Mouse (Mus musculus) CD4-positive, CD25-positive, alpha-beta regulatory T cell, adult 2 months (primary cell): Measurements from ENCODE around the gene Zc3h4.

Source experiments
- DNase-seq: peaks from one replicate; pipeline ENCODE4 v3.0.0-alpha.2; 2012; ENCODE audit warnings: low read depth, low spot score

Gene Zc3h4

GRCm38 (mm10) chr7:16399820-16400688 is 656 bp upstream of the Zc3h4 start:
- DNase-seq, result peak; percentile 99

GRCm38 (mm10) chr7:16401991-16402431 is 1.3 kb downstream of the Zc3h4 start:
- DNase-seq, result peak; percentile 55

- no peak for DNase-seq
Measured at GRCm38 (mm10) chr7:16402449-16402848, 1.7 kb downstream of the Zc3h4 start.

- peak; percentile 49 for DNase-seq
Measured at GRCm38 (mm10) chr7:16402968-16403948, 2.5 kb downstream of the Zc3h4 start.

GRCm38 (mm10) chr7:16404315-16405072 is 3.8 kb downstream of the Zc3h4 start:
- no peak for DNase-seq

- DNase-seq, result peak; percentile 56
Measured at GRCm38 (mm10) chr7:16405073-16405455, 4.4 kb downstream of the Zc3h4 start.

- peak; percentile 75 for DNase-seq
Measured at GRCm38 (mm10) chr7:16405516-16406351, 5.0 kb downstream of the Zc3h4 start.

GRCm38 (mm10) chr7:16406978-16407377 is 6.3 kb downstream of the Zc3h4 start:
- DNase-seq, result no peak

GRCm38 (mm10) chr7:16411100-16411499 is 10.4 kb downstream of the Zc3h4 start:
- DNase-seq, result no peak

- no peak for DNase-seq
Measured at GRCm38 (mm10) chr7:16412220-16412896, 11.6 kb downstream of the Zc3h4 start.

GRCm38 (mm10) chr7:16412930-16413329 is 12.2 kb downstream of the Zc3h4 start:
- no peak for DNase-seq

- DNase-seq, result no peak
Measured at GRCm38 (mm10) chr7:16415426-16415825, 14.7 kb downstream of the Zc3h4 start.

- no peak for DNase-seq
Measured at GRCm38 (mm10) chr7:16417141-16417771, 16.5 kb downstream of the Zc3h4 start.

GRCm38 (mm10) chr7:16418713-16419112 is 18.0 kb downstream of the Zc3h4 start:
- DNase-seq, result no peak

GRCm38 (mm10) chr7:16420493-16421118 is 19.9 kb downstream of the Zc3h4 start:
- DNase-seq, result no peak

GRCm38 (mm10) chr7:16422222-16422856 is 21.6 kb downstream of the Zc3h4 start:
- DNase-seq, result no peak

GRCm38 (mm10) chr7:16423731-16424130 is 23.0 kb downstream of the Zc3h4 start:
- no peak for DNase-seq

- no peak for DNase-seq
Measured at GRCm38 (mm10) chr7:16425721-16426120, 25.0 kb downstream of the Zc3h4 start.
